Mouse (Mus musculus) c-Kit-positive CD71-positive TER-119-positive erythroid progenitor cells, embryonic 14.5 days (primary cell): Measurements from ENCODE around the gene Soga1.

Experiments used
- DNase-seq: peaks from one replicate; pipeline ENCODE4 v3.0.0-alpha.2; 2013; ENCODE audit warnings: low spot score

Gene Soga1

GRCm38 (mm10) chr2:156980059-156980458 is 99.0 kb downstream of the Soga1 start:
- DNase-seq: no peak

- DNase-seq: no peak
Measured at GRCm38 (mm10) chr2:156976711-156977110, 102.3 kb downstream of the Soga1 start.

- DNase-seq: no peak
Measured at GRCm38 (mm10) chr2:156974967-156975366, 104.1 kb downstream of the Soga1 start.

- no peak for DNase-seq
Measured at GRCm38 (mm10) chr2:156973316-156974100, 105.5 kb downstream of the Soga1 start.

GRCm38 (mm10) chr2:156970253-156970652 is 108.8 kb downstream of the Soga1 start:
- no peak for DNase-seq

GRCm38 (mm10) chr2:156968501-156968900 is 110.6 kb downstream of the Soga1 start:
- DNase-seq: no peak

GRCm38 (mm10) chr2:156967388-156967787 is 111.7 kb downstream of the Soga1 start:
- DNase-seq: no peak
